Comparison of ENCODE assay signal across 8 mouse cellular contexts in the genomic region with DNA sequence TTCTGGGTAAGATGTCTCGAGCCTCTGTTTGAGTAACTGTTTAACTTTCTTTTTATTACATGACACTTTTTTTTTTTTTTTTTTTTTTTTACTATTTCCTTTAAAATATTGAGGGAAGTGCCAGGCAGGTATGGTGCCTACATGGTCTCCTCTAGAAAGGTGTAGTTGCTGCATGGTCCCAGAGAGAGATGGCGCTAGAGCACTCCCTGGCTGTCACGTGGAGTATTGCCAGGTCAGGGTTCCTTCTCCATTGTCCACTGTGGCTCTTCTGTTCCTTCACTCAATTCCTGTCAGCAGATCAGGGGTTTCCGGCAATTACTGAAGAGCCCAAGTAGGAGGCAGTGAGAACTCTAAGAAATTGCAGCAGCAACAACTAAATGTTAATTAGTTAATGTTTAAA.
DNase-seq lines count a peak whose midpoint lies in the region; ATAC-seq and TF ChIP-seq lines count a peak whose summit lies in the region.

No protein-coding gene starts in this region.

- H3K4me2 ChIP-seq in liver, embryonic 12.5 days, result no peak overlapping the region

- no peak overlapping the region for H3K27ac ChIP-seq in liver, embryonic 12.5 days
- no peak overlapping the region for H3K27ac ChIP-seq in thymus, adult 2 months (ENCODE audit: control insufficient read depth, insufficient read depth, low read length)

- H3K9ac ChIP-seq in liver, embryonic 12.5 days, result no peak overlapping the region

- no peak for ATAC-seq in CD4-positive, CD25-positive, alpha-beta regulatory T cell, adult 4 months
- peak; percentile 68 for ATAC-seq in liver, embryonic 12.5 days

- no peak overlapping the region for H3K4me3 ChIP-seq in liver, embryonic 12.5 days
- H3K4me3 ChIP-seq in thymus, adult 2 months (ENCODE audit: control insufficient read depth, insufficient read depth, low read length), result no peak overlapping the region

- peaks cover 9% of the 10 kb centered on the region; the same call in 1 of the 2 replicates for H3K9me3 ChIP-seq in liver, embryonic 12.5 days (replicated peaks)

- no peak for TF ChIP-seq POLR2A in thymus, adult 2 months (IDR thresholded peaks at IDR 0.05; ENCODE audit: control insufficient read depth, extremely low read depth, insufficient read depth, low read length, poor library complexity)

- no peaks in the 10 kb centered on the region for H3K4me1 ChIP-seq in liver, embryonic 12.5 days
- H3K4me1 ChIP-seq in thymus, adult 2 months (replicated peaks; ENCODE audit: control insufficient read depth, insufficient read depth, low read length), result no peaks in the 10 kb centered on the region

- peak; percentile 53 for DNase-seq in CD4-positive, CD25-positive, alpha-beta regulatory T cell, adult 2 months (ENCODE audit: low read depth, low spot score)
- DNase-seq in spleen, adult 18-20 months, result peak; percentile 21 to 53
- DNase-seq in spleen, adult 12 weeks (ENCODE audit: low spot score), result no peak
- peak; percentile 52 for DNase-seq in thymus, adult 2 months
- DNase-seq in retina, postnatal 1 day, result no peak
- DNase-seq in urinary bladder, postnatal 10 days (ENCODE audit: low spot score), result no peak

- WGBS in liver, embryonic 12.5 days (ENCODE audit: insufficient replicate concordance), result 55% methylated on average over 4 of the region's 4 CpGs
- 93% methylated on average over 4 of the region's 4 CpGs for WGBS in thymus, adult 2 months

- no peaks in the 10 kb centered on the region for H3K27me3 ChIP-seq in liver, embryonic 12.5 days (replicated peaks)
- H3K27me3 ChIP-seq in thymus, adult 2 months (ENCODE audit: control insufficient read depth, insufficient read depth, low read length), result no peaks in the 10 kb centered on the region

- TF ChIP-seq CTCF in thymus, adult 2 months (IDR thresholded peaks at IDR 0.05; ENCODE audit: borderline replicate concordance, control insufficient read depth, extremely low read depth, insufficient read depth, low read length, poor library complexity), result no peak

- peaks cover 39% of the 10 kb centered on the region for H3K36me3 ChIP-seq in liver, embryonic 12.5 days
- peaks cover 74% of the 10 kb centered on the region for H3K36me3 ChIP-seq in thymus, adult 2 months (ENCODE audit: control insufficient read depth, insufficient read depth, low read length)

Comparison
In these comparisons a context has a peak if more than half of its experiments do, and no peak if none do; other contexts are left out.
1. DNase-seq: peak in CD4-positive, CD25-positive, alpha-beta regulatory T cell, adult 2 months (single experiment), spleen, adult 18-20 months (2 of 2) and thymus, adult 2 months (single experiment); none in spleen, adult 12 weeks (single experiment), retina, postnatal 1 day (single experiment) and urinary bladder, postnatal 10 days (single experiment).